Mouse (Mus musculus): ENCODE measurements at regions not wholly inside any gene's neighbourhood (a gene's known extent, or its start where the extent isn't known, plus 50 kb on each side); places are given as distances from the start of the nearest gene placed in this dataset.

DNA sequence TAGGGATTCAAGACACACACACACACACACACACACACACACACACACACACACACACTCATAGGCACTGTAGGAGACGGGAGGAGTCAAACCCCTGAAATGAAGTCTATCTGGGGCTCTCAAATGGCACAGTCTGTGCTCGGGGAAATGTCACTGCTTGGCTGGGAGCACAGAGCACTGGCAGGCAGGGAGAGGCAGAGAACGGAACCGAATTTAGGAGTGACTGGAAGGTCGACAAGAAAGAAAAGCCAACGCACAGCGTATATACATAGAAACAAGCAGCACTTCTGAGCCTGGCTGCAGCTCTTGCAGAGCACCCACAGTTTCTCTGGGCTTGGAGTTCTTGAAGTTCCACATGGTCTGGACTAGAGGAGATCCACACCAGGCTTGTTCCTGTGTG lies 160.1 kb upstream of the Zfp703 start:
- no peaks in the 10 kb centered on the region for H3K9me3 ChIP-seq
- H3K36me3 ChIP-seq (replicated peaks) = no peaks in the 10 kb centered on the region
- H3K4me3 ChIP-seq = no peak overlapping the region
- peaks cover 7% of the 10 kb centered on the region; the same call in 1 of the 2 replicates for H3K27me3 ChIP-seq (ENCODE audit: poor library complexity, severe bottlenecking)
- DNase-seq (ENCODE audit: extremely low spot score, low spot score) = no peak
- H3K27ac ChIP-seq = no peak overlapping the region
- peaks cover 12% of the 10 kb centered on the region for H3K4me1 ChIP-seq
- 83% methylated on average over 7 of the region's 7 CpGs for WGBS

GRCm38 (mm10) chr8:26824189-26824941 lies 152.8 kb upstream of the Zfp703 start:
- Histone ChIP-seq H3K36me3 (replicated peaks) (no peaks in the 10 kb centered on the region), H3K27ac (no peak overlapping the region), H3K4me1 (peaks cover 10% of the 10 kb centered on the region), H3K9me3 (no peaks in the 10 kb centered on the region), H3K4me3 (no peak overlapping the region), H3K27me3 (ENCODE audit: poor library complexity, severe bottlenecking) (peaks cover 10% of the 10 kb centered on the region; the same call in 1 of the 2 replicates)
- WGBS = 90% methylated on average over 8 of the region's 8 CpGs
- DNase-seq (ENCODE audit: extremely low spot score, low spot score) = no peak

DNA sequence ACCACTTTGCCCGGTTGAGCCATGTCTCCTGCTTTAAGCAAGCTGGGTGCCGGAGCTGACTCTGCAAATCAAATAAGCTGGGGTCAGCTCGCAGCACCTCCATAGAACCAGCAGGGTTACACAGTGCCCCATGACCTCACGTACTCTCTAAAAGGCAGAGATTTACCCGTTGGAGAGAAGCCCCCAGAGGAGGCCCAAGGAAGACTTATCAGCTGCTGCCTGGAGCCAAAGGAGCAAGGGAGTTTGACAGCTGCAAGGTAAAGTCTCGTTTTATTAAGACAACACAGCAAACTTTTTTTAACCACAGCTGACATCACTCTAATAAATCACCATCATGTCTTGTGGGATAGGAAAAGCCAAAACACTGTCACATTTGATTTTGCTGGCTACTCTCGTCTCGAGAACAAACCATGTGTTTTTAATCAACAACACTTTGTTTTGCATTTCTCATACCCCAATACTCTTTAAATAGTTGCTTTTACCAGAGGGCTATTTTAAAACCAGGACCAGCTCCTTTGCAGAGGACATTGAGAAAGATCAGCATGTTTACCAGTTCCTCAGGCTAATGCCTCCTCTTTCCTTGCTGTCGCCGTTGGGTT lies 148.7 kb upstream of the Zfp703 start:
- Histone ChIP-seq H3K4me3 (no peak overlapping the region), H3K27me3 (ENCODE audit: poor library complexity, severe bottlenecking) (peaks cover 49% of the 10 kb centered on the region), H3K9me3 (no peaks in the 10 kb centered on the region), H3K4me1 (peaks cover 32% of the 10 kb centered on the region), H3K36me3 (replicated peaks) (no peaks in the 10 kb centered on the region), H3K27ac (no peak overlapping the region)
- no peak for DNase-seq (ENCODE audit: extremely low spot score, low spot score)
- 50% methylated on average over 10 of the region's 10 CpGs for WGBS

DNA sequence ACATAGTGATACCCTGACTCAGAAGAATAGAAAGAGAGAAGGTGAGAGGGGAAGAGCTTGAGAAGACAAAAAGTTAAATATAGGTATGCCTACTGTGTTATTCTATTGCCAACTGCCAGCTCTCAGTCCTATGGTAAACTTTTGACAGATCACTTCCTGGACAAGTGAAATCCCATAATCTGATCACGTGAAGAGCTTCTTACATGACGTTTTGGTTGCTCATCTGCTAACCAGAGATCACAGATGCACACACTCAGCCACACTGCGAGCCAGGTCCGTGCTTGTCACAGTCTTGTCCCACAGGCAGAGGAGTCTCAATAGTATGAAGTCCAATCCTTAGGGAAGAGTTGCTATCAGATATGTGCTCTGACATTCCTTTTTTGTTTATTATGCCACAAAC lies 147.8 kb upstream of the Zfp703 start:
- no peak overlapping the region for H3K27ac ChIP-seq
- H3K4me3 ChIP-seq = no peak overlapping the region
- H3K4me1 ChIP-seq = peaks cover 40% of the 10 kb centered on the region
- no peaks in the 10 kb centered on the region for H3K36me3 ChIP-seq (replicated peaks)
- DNase-seq (ENCODE audit: extremely low spot score, low spot score) = no peak
- WGBS = 88% methylated on average over 4 of the region's 4 CpGs
- H3K27me3 ChIP-seq (ENCODE audit: poor library complexity, severe bottlenecking) = peaks cover 56% of the 10 kb centered on the region
- H3K9me3 ChIP-seq = no peaks in the 10 kb centered on the region

GRCm38 (mm10) chr8:26831148-26831547 lies 146.0 kb upstream of the Zfp703 start:
- peaks cover 75% of the 10 kb centered on the region for H3K27me3 ChIP-seq (ENCODE audit: poor library complexity, severe bottlenecking)
- H3K36me3 ChIP-seq (replicated peaks) = no peaks in the 10 kb centered on the region
- no peak for DNase-seq (ENCODE audit: extremely low spot score, low spot score)
- H3K9me3 ChIP-seq = no peaks in the 10 kb centered on the region
- no peak overlapping the region for H3K27ac ChIP-seq
- WGBS = 48% methylated on average over 5 of the region's 5 CpGs
- no peak overlapping the region for H3K4me3 ChIP-seq
- H3K4me1 ChIP-seq = peaks cover 55% of the 10 kb centered on the region

DNA sequence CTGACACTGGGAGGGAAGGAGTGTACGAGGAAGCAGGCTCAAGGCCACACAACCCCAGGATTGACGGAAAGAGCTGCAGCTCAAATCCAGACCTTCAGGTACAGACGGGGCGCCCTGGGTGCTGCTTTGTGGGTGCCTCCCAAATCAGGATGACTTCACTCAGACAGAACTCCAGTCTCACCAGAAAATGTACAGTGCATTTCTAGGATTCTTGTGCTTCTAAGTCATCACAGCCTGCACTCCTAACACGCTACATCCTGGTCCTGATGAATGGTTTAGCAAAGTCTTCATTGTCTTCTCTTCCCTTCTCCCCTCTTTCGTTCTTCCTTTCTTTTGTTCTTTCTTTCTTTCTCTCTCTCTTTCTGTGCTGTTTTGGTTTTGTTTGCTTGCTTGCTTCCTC lies 145.3 kb upstream of the Zfp703 start:
- no peak overlapping the region for H3K27ac ChIP-seq
- DNase-seq (ENCODE audit: extremely low spot score, low spot score) = no peak
- H3K4me3 ChIP-seq = no peak overlapping the region
- WGBS = 81% methylated on average over 6 of the region's 6 CpGs
- peaks cover 81% of the 10 kb centered on the region for H3K27me3 ChIP-seq (ENCODE audit: poor library complexity, severe bottlenecking)
- H3K4me1 ChIP-seq = peaks cover 55% of the 10 kb centered on the region
- no peaks in the 10 kb centered on the region for H3K36me3 ChIP-seq (replicated peaks)
- no peaks in the 10 kb centered on the region for H3K9me3 ChIP-seq

GRCm38 (mm10) chr8:26832546-26832945 lies 144.6 kb upstream of the Zfp703 start:
- no peak overlapping the region for H3K4me3 ChIP-seq
- no peaks in the 10 kb centered on the region for H3K36me3 ChIP-seq (replicated peaks)
- H3K9me3 ChIP-seq = no peaks in the 10 kb centered on the region
- DNase-seq (ENCODE audit: extremely low spot score, low spot score) = no peak
- H3K4me1 ChIP-seq = peaks cover 54% of the 10 kb centered on the region
- peaks cover 86% of the 10 kb centered on the region for H3K27me3 ChIP-seq (ENCODE audit: poor library complexity, severe bottlenecking)
- H3K27ac ChIP-seq = peak overlapping the region; percentile 66; the same call in 1 of the 2 replicates
- 87% methylated on average over 3 of the region's 3 CpGs for WGBS

DNA sequence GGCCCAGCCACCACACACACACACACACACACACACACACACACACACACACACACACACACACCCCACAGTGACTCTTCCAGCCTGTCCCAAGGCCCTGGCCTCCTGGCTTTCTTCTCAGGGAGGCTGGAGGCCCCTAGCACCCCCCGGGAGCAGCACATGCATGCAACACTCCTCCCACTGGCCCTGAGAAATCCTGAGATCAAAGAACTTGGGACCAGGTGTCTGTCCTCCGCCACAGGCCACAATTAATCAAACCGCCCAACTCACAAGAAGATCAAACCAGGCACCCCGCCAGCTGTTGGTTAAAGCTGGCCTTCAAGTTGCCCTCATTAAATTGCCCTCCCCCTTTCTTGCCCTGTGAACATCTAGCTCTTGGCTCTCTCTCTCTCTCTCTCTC lies 143.8 kb upstream of the Zfp703 start:
- Histone ChIP-seq H3K27me3 (ENCODE audit: poor library complexity, severe bottlenecking) (peaks cover 87% of the 10 kb centered on the region), H3K4me3 (no peak overlapping the region), H3K36me3 (replicated peaks) (no peaks in the 10 kb centered on the region), H3K27ac (peak overlapping the region; percentile 66; the same call in 1 of the 2 replicates), H3K4me1 (peaks cover 47% of the 10 kb centered on the region), H3K9me3 (no peaks in the 10 kb centered on the region)
- peak; percentile 71 for DNase-seq (ENCODE audit: extremely low spot score, low spot score)
- 11% methylated on average over 4 of the region's 4 CpGs for WGBS

DNA sequence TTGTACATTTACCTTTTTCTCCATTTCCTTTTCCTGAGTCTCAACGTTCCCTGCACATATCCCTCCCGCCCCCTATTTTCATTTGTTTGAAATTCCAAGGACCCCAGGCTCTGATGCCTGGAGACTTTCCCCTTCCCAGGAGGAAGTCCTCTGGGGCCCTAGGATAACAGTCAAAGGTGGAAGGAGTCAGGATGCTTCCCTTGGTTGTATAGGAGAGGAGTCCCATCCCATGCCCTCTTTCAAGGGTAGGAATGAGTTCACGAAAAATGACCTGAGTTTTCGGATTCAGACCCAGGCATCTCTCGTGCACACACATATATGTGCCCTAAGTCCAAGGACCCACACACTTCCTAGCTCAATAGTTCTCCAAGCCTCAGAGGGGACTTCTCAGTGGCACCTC lies 143.3 kb upstream of the Zfp703 start:
- Histone ChIP-seq H3K9me3 (no peaks in the 10 kb centered on the region), H3K27ac (peak overlapping the region; percentile 35; the same call in 1 of the 2 replicates), H3K27me3 (ENCODE audit: poor library complexity, severe bottlenecking) (peaks cover 87% of the 10 kb centered on the region), H3K36me3 (replicated peaks) (no peaks in the 10 kb centered on the region), H3K4me3 (no peak overlapping the region), H3K4me1 (peaks cover 45% of the 10 kb centered on the region)
- no peak for DNase-seq (ENCODE audit: extremely low spot score, low spot score)
- WGBS = 63% methylated on average over 5 of the region's 5 CpGs

GRCm38 (mm10) chr8:26834604-26835003 lies 142.5 kb upstream of the Zfp703 start:
- H3K36me3 ChIP-seq (replicated peaks) = no peaks in the 10 kb centered on the region
- H3K4me1 ChIP-seq = peaks cover 45% of the 10 kb centered on the region
- DNase-seq (ENCODE audit: extremely low spot score, low spot score) = no peak
- WGBS = 85% methylated on average over 13 of the region's 13 CpGs
- peaks cover 80% of the 10 kb centered on the region for H3K27me3 ChIP-seq (ENCODE audit: poor library complexity, severe bottlenecking)
- no peaks in the 10 kb centered on the region for H3K9me3 ChIP-seq
- no peak overlapping the region for H3K27ac ChIP-seq
- H3K4me3 ChIP-seq = no peak overlapping the region

DNA sequence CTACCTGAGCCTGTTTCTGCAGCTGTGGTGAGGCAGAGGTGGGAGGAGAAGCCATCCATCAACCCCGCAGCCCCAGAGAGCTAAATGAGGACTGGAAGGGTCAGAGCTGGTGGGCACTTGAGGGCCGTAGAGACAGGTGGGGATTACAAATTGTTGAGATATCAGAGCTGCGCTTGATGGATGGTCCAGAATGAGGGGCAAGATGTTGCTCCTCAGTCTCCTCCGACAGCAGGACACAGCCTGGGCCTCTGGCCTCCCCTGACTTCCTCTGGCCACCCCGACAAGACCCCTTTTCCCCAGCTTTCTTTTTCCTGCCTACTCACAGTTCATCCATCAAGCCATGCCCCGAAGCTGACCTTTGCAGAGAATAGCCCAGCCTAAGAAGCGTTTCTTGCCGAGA lies 142.0 kb upstream of the Zfp703 start:
- H3K36me3 ChIP-seq (replicated peaks) = no peaks in the 10 kb centered on the region
- no peak for DNase-seq (ENCODE audit: extremely low spot score, low spot score)
- H3K9me3 ChIP-seq = no peaks in the 10 kb centered on the region
- 0 out of 2 replicates have a peak overlapping the region, but pooled peaks have one; percentile 40 for H3K27ac ChIP-seq
- H3K4me1 ChIP-seq = peaks cover 49% of the 10 kb centered on the region
- H3K27me3 ChIP-seq (ENCODE audit: poor library complexity, severe bottlenecking) = peaks cover 75% of the 10 kb centered on the region
- H3K4me3 ChIP-seq = no peak overlapping the region
- WGBS = 72% methylated on average over 8 of the region's 8 CpGs

GRCm38 (mm10) chr8:26835616-26836015 lies 141.5 kb upstream of the Zfp703 start:
- no peak for DNase-seq (ENCODE audit: extremely low spot score, low spot score)
- no peaks in the 10 kb centered on the region for H3K9me3 ChIP-seq
- H3K36me3 ChIP-seq (replicated peaks) = no peaks in the 10 kb centered on the region
- no peak overlapping the region for H3K27ac ChIP-seq
- no peak overlapping the region for H3K4me3 ChIP-seq
- H3K27me3 ChIP-seq (ENCODE audit: poor library complexity, severe bottlenecking) = peaks cover 71% of the 10 kb centered on the region
- H3K4me1 ChIP-seq = peaks cover 54% of the 10 kb centered on the region
- 81% methylated on average over 6 of the region's 6 CpGs for WGBS

GRCm38 (mm10) chr8:26836552-26836951 lies 140.6 kb upstream of the Zfp703 start:
- WGBS = 94% methylated on average over 7 of the region's 7 CpGs
- Histone ChIP-seq H3K9me3 (no peaks in the 10 kb centered on the region), H3K27me3 (ENCODE audit: poor library complexity, severe bottlenecking) (peaks cover 61% of the 10 kb centered on the region), H3K27ac (no peak overlapping the region), H3K4me3 (no peak overlapping the region), H3K36me3 (replicated peaks) (no peaks in the 10 kb centered on the region), H3K4me1 (peaks cover 57% of the 10 kb centered on the region)
- DNase-seq (ENCODE audit: extremely low spot score, low spot score) = no peak
